Mouse (Mus musculus) kidney, adult 2 months (tissue): ENCODE measurements around the gene Dad1.

Experiments
- CTCF ChIP-seq: fragments of 200-500 bp; conservative IDR thresholded peaks from 2 replicates; pipeline ENCODE4 v1.5.1; 2011; ENCODE audit warnings: low read depth, mild to moderate bottlenecking, control low read depth, low read length, moderate library complexity, mixed read lengths; ENCODE audit not compliant: insufficient read depth, insufficient read length
- POLR2A ChIP-seq: fragments of 200-500 bp; IDR thresholded peaks from one replicate; pipeline ENCODE4 v1.6.1; 2011; ENCODE audit warnings: low read depth, low read length, control low read depth

GRCm38 (mm10) chr14:54219256-54219655 lies 34.6 kb downstream of the Dad1 start:
- TF ChIP-seq CTCF: no peak
- TF ChIP-seq POLR2A: no peak
